Mouse (Mus musculus) liver, adult 2 months (tissue): ENCODE results near the gene Polh. TPM values are rescaled to one million over a fixed set of nuclear protein-coding genes. Genes with fewer than 3 reads are reported as not detected.

Experiments used
- DNase-seq: peaks from one replicate; pipeline ENCODE4 v3.0.0-alpha.2; 2011; ENCODE audit warnings: low read depth, low spot score; ENCODE audit errors: extremely low read depth
- H3K27ac ChIP-seq: fragments of 200-500 bp; replicated peaks from 2 replicates; pipeline ENCODE4 v1.5.1; 2012; ENCODE audit warnings: low read depth, mild to moderate bottlenecking, control low read depth, inconsistent platforms, low read length; ENCODE audit not compliant: insufficient read depth
- H3K27me3 ChIP-seq: fragments of 200-500 bp; 2 replicates; pipeline ENCODE4 v1.6.1; 2012; ENCODE audit warnings: mild to moderate bottlenecking, moderate library complexity, low read length, inconsistent platforms; ENCODE audit not compliant: control insufficient read depth, insufficient read depth
- H3K36me3 ChIP-seq: fragments of 200-500 bp; 2 replicates; pipeline ENCODE4 v1.6.1; 2012; ENCODE audit warnings: low read length, inconsistent platforms; ENCODE audit not compliant: control insufficient read depth, insufficient read depth
- H3K4me1 ChIP-seq: fragments of 200-500 bp; 2 replicates; pipeline ENCODE4 v1.6.1; 2011; ENCODE audit warnings: low read length; ENCODE audit not compliant: control insufficient read depth, insufficient read depth
- H3K4me3 ChIP-seq: fragments of 200-500 bp; 2 replicates; pipeline ENCODE4 v1.5.1; 2011; ENCODE audit warnings: low read depth, mild to moderate bottlenecking, control low read depth, low read length, moderate library complexity; ENCODE audit not compliant: insufficient read depth
- H3K79me2 ChIP-seq: fragments of 200-500 bp; 2 replicates; pipeline ENCODE4 v1.6.1; 2012; ENCODE audit warnings: inconsistent platforms, mild to moderate bottlenecking, low read length, moderate library complexity; ENCODE audit not compliant: control insufficient read depth, insufficient read depth
- H3K9ac ChIP-seq: fragments of 200-500 bp; 2 replicates; pipeline ENCODE4 v1.6.1; 2012; ENCODE audit warnings: low read depth, mild to moderate bottlenecking, control low read depth, inconsistent platforms, low read length
- CTCF ChIP-seq: fragments of 200-500 bp; IDR thresholded peaks from 2 replicates; pipeline ENCODE4 v1.5.1; 2011; ENCODE audit warnings: low read depth, low read length, control low read depth
- POLR2A ChIP-seq: fragments of 200-500 bp; IDR thresholded peaks from 2 replicates; pipeline ENCODE4 v1.6.1; 2011; ENCODE audit warnings: low read length, control low read depth; ENCODE audit not compliant: insufficient read depth; ENCODE audit errors: extremely low read depth
- WGBS: fragments of 180-500 bp; shearing (Covaris S2); methylation state at CpG from one replicate; pipeline ENCODE4 v1.1.7; 2018; 5-methylcytosine and 5-hydroxymethylcytosine counted together
- polyA plus RNA-seq: library from polyadenylated mRNA; depleted of rRNA; stranded (reverse); fragments of >200 nt; gene quantifications from 2 replicates; pipeline ENCODE4 v1.2.3, GENCODE M21; 2012; rRNA removed
- total RNA-seq: library from RNA; depleted of rRNA; stranded (reverse); fragments of >200 nt; gene quantifications from 2 replicates; pipeline ENCODE4 v1.2.3, GENCODE M21; 2014; rRNA removed

The Polh gene
- total and polyA plus RNA-seq, 2 experiments = 2.4 to 5.3 TPM

- no peak overlapping the region for H3K27ac ChIP-seq
- H3K9ac ChIP-seq = no peak overlapping the region
- 97% methylated on average over 4 of the region's 4 CpGs for WGBS
Observed at GRCm38 (mm10) chr17:46122791-46123190, 79.7 kb downstream of the Polh start.

More at GRCm38 (mm10) chr17:46122791-46123190, 79.7 kb downstream of the Polh start:
- no peaks in the 10 kb centered on the region for H3K27me3 ChIP-seq
- H3K4me1 ChIP-seq = peaks cover 6% of the 10 kb centered on the region; the same call in 1 of the 2 replicates
- H3K4me3 ChIP-seq = no peak overlapping the region
- H3K36me3 ChIP-seq = peaks cover 17% of the 10 kb centered on the region; the same call in 1 of the 2 replicates
- DNase-seq = no peak
- H3K79me2 ChIP-seq = no peaks in the 10 kb centered on the region; the same call in 1 of the 2 replicates
- no peak for TF ChIP-seq CTCF
- TF ChIP-seq POLR2A = no peak

Other genes starting within 250 kb of the Polh start
- 120 TPM in 2 replicates for gene Vegfa, start 170.3 kb downstream of the Polh start, total RNA-seq
- gene Vegfa, start 170.3 kb downstream of the Polh start, polyA plus RNA-seq = 188 and 288 TPM in 2 replicates
- 33.3 and 38.3 TPM in 2 replicates for gene Mrps18a, start 91.7 kb downstream of the Polh start, total RNA-seq
- gene Mrps18a, start 91.7 kb downstream of the Polh start, polyA plus RNA-seq = 44.6 and 54.8 TPM in 2 replicates
- 0.83 and 1.3 TPM in 2 replicates for gene Rsph9, start 58.4 kb downstream of the Polh start, total RNA-seq
- gene Rsph9, start 58.4 kb downstream of the Polh start, polyA plus RNA-seq = 0.85 and 0.93 TPM in 2 replicates
- 3.7 and 5.5 TPM in 2 replicates for gene Mad2l1bp, start 49.1 kb downstream of the Polh start, total RNA-seq
- gene Mad2l1bp, start 49.1 kb downstream of the Polh start, polyA plus RNA-seq = 9.9 and 12.9 TPM in 2 replicates
- gene Gtpbp2, start 41.6 kb downstream of the Polh start, total RNA-seq = 25.3 and 26.4 TPM in 2 replicates
- 35.8 and 63.0 TPM in 2 replicates for gene Gtpbp2, start 41.6 kb downstream of the Polh start, polyA plus RNA-seq
- gene Xpo5, start 137 bp upstream of the Polh start, total RNA-seq = 9.9 and 11.3 TPM in 2 replicates
- 7.4 and 10.8 TPM in 2 replicates for gene Xpo5, start 137 bp upstream of the Polh start, polyA plus RNA-seq
- 31.6 and 34.4 TPM in 2 replicates for gene Polr1c, start 45.4 kb upstream of the Polh start, total RNA-seq
- gene Polr1c, start 45.4 kb upstream of the Polh start, polyA plus RNA-seq = 25.2 and 25.3 TPM in 2 replicates
- gene Yipf3, start 45.4 kb upstream of the Polh start, total RNA-seq = 24.6 and 25.5 TPM in 2 replicates
- 229 and 271 TPM in 2 replicates for gene Yipf3, start 45.4 kb upstream of the Polh start, polyA plus RNA-seq
- not detected in 2 replicates for gene Lrrc73, start 50.9 kb upstream of the Polh start, total RNA-seq
- gene Lrrc73, start 50.9 kb upstream of the Polh start, polyA plus RNA-seq = 0.09 and 0.16 TPM in 2 replicates
- 2.5 and 3.7 TPM in 2 replicates for gene Tjap1, start 80.4 kb upstream of the Polh start, total RNA-seq
- gene Tjap1, start 80.4 kb upstream of the Polh start, polyA plus RNA-seq = 8.2 and 13.2 TPM in 2 replicates
- gene Dlk2, start 94.8 kb upstream of the Polh start, total RNA-seq = not detected in 2 replicates
- gene Dlk2, start 94.8 kb upstream of the Polh start, polyA plus RNA-seq = not detected in 2 replicates
- gene Abcc10, start 125.7 kb upstream of the Polh start, total RNA-seq = 2.1 and 3.6 TPM in 2 replicates
- gene Abcc10, start 125.7 kb upstream of the Polh start, polyA plus RNA-seq = 10.3 and 17.3 TPM in 2 replicates
- 6.0 and 6.9 TPM in 2 replicates for gene Zfp318, start 181.1 kb upstream of the Polh start, total RNA-seq
- gene Zfp318, start 181.1 kb upstream of the Polh start, polyA plus RNA-seq = 6.0 and 8.3 TPM in 2 replicates
- not detected in 2 replicates for gene Crip3, start 226.3 kb upstream of the Polh start, total RNA-seq
- 0.70 and 1.4 TPM in 2 replicates for gene Crip3, start 226.3 kb upstream of the Polh start, polyA plus RNA-seq
- 10.3 and 27.9 TPM in 2 replicates for gene Slc22a7, start 235.8 kb upstream of the Polh start, total RNA-seq
- 46.8 and 47.9 TPM in 2 replicates for gene Slc22a7, start 235.8 kb upstream of the Polh start, polyA plus RNA-seq